Mouse (Mus musculus): ENCODE data around the gene Iqub. TPM values are rescaled to one million over a fixed set of nuclear protein-coding genes. Genes with fewer than 3 reads are reported as not detected.

The Iqub gene
- polyA plus RNA-seq, 3 experiments from 2014 or later = not detected

DNA sequence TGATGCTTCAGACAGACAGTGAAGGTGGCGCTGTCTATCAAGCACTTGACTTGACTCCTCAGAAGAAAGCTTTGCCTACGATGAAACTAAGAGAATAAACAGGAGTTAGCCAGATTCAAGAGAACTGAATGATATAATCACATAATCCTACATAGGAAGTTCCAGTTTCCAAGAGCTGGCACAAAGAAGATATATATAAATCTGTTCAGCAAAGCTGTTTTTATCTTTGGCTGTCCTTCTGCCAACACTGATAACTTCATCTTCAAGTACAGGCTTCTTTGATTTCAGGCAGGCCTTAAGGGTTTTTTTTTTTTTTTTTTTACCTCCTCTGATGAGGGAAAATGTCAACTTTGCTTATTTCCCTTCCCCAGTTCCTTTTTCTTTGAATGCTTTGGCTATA lies 44.7 kb downstream of the Iqub start:
- no peak for ATAC-seq

- ATAC-seq = no peak
These were observed 58.8 kb downstream of the Iqub start for GRCm38 (mm10) chr6:24456097-24456496.

DNA sequence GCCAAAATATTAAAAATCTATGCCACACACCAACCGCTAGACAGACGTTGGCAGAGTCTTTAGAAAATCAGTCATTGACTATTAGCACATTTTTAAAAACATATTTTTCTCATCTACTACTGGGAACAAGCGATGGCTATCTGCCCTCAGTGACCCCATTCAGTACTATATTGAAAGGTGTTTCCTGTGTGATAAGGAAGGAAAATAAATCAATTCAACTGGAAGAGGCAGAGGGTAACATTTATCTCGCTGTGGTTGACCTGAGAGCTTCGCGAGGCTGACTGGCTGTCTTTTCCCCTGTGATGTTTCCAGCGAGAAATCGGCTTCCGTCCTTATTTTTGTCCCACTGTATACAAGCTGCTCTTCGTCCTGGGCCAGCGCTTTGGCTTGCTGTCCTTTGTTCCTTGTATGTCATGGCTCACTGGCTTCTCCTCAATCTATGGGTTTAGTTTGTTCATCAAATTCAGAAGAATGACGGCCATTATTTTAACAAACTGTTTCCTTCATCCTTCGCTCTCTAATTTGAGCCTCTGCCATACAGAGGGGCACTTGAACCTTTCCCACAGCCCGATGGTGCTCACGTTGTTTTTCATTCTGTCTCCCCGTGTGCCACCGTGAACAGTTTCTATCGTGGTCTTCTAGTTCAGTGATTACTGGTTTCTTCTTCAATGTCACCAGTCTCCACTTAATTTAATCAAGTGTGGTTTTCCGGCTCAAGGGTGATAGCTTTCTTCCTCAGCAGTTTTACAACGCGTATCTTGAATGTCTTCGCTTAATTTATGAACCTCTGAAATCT lies 63.6 kb downstream of the Iqub start:
- no peak for ATAC-seq

DNA sequence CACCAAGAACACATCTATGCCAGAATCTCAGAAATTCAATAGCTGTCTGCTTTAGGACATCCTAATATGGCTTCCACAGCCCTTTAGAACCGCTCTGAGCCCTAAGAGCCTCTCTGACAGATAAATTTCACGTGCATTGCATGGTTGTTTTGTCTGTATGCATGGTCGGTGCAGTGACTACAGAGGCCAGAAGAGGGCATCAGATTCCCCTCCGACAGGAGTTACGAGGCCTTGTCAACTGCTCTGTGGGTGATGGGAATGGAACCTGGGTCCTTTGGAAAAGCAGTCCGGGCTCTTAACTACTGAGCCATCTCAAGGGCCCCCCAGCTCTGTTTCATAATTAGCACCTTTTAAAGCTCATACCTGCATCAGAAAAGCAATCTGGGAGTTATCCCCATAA lies 64.6 kb downstream of the Iqub start:
- no peak for ATAC-seq

- no peak for ATAC-seq
These were observed 98.8 kb downstream of the Iqub start for GRCm38 (mm10) chr6:24416056-24416455.

DNA sequence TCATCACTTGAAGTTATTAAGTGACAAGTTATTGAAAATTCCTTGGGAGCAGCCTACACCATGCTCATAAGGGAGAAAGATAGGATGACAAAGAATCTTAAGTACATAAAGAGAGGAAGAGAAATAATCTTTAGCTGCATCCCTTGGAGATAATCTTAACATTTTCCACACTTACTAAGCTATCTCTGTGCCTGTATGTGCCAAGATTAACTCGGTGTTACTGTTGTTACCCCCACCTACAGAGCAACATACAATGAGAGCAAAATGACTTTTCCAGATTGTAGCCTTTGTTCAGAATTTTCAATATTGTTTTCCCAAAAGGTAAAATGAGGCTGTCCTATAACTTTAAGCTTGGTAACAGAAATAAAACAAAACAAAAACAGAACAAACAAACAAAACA lies 99.4 kb downstream of the Iqub start:
- no peak for ATAC-seq

DNA sequence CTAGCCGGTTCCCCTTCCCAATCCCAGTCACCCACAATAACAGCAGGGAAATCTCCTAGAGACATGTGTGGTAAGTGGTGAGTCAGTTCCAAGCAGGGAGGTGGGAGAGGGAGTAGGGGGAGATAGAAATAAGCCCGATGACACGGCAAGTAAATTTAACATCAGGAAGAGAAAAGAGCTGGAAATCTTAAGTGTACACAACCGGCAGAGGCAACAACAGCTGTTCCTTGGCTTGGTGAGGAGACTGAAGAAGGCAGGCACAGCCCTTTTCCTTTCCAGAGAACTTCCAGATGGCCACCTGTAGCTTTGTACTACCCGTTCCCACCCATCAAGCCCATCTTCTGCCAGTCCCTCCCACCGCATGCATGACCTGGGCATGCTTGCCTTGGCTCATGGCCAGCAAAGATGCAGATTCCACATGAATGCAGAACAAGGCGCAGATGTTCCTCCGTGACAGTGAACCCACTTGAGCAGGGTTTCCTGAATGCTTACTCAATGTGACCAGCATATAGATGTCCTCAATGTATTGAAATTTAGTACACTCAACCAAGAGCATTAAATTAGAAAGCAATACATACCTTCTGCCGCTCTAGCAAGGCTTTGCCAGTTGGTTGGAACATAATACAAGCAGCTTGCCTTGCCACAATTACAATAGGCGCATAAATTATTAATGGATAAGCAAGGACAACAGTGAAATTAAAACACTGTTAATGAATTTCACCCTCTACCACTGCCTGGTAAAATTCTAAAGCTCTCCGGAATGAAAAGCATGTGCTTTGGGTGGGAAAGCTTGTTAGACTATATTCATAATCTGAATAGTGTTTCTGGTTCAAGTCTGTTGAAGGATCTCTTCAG lies 106.1 kb downstream of the Iqub start:
- ATAC-seq = no peak

DNA sequence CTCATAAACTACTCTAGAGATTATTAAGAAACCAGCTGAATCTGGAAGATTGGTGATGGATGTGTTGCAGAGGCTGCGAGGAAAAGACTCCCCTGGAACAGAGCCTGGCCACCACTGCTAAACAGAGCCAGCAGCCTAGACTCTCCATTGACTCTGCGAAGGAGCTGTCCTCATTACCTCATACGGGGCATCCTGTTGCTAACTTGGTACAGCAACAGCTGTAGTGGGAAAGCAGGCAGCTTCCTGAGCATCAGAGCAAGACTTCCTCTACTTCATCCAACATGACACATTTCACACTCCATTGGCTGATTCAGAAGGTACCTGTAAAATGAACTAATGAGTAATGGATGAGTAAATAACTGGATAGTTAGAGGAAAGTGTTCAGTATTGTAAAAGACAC lies 107.1 kb downstream of the Iqub start:
- ATAC-seq = no peak

GRCm38 (mm10) chr6:24397237-24397647 lies 117.6 kb downstream of the Iqub start:
- ATAC-seq = no peak

Other genes with a start within 250 kb of the Iqub start
- gene Ndufa5, start 12.9 kb upstream of the Iqub start, polyA plus RNA-seq (2017; shearing (Covaris generic)) = 100 to 1,000 TPM; 174 to 219 (median 181) TPM
- not detected for gene Asb15, start 13.1 kb upstream of the Iqub start, polyA plus RNA-seq (2017; shearing (Covaris generic))
- gene Lmod2, start 82.7 kb upstream of the Iqub start, polyA plus RNA-seq (2017; shearing (Covaris generic)) = not detected
- gene Wasl, start 149.9 kb upstream of the Iqub start, polyA plus RNA-seq (2017; shearing (Covaris generic)) = 10 to 100 TPM; 10.1 to 17.0 (median 14.7) TPM
- gene Hyal6, start 218.2 kb upstream of the Iqub start, polyA plus RNA-seq (2017; shearing (Covaris generic)) = not detected
- gene Hyal4, start 233.3 kb upstream of the Iqub start, polyA plus RNA-seq (2017; shearing (Covaris generic)) = not detected

Data from inflammation-experienced regulatory T-cells, adult 6 months (primary cell).